Mouse (Mus musculus): ENCODE results near the gene Kcnip2.

Gene Kcnip2

DNA sequence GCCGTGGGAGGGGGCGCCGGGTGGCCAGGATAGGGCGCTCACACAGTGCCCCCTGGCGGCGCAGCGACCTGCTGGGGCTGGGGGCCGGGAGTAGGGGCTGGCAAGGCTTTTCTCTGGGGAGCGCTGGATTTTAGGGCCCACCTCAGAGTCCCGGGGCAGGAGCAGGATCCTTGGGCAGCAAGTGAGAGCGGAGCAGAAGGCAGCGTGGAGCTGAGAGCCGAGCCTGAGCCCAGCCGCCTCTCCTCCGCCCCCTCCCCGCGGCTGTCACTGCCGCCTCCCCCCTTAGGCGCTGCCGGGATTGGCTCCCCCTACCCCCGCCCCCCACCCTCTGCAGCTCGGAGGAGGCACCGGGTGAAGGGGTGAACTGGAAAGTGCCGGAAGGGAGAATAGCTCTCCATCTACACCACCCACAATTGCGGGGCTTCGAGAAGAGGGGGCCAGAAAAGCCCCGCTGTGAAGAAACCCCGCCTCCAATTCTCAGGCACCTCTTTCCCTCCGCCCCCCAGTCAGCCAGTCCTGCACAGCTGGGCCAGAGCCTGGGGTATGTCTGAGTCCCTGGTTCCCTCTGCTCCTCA, at the start of gene Kcnip2:
Kcnip2 (minus strand) TSS at position 231 of the 575 bp plus-strand sequence.
- ATAC-seq (ENCODE audit: insufficient number of reproducible peaks, low FRiP score, low TSS enrichment): no peak

DNA sequence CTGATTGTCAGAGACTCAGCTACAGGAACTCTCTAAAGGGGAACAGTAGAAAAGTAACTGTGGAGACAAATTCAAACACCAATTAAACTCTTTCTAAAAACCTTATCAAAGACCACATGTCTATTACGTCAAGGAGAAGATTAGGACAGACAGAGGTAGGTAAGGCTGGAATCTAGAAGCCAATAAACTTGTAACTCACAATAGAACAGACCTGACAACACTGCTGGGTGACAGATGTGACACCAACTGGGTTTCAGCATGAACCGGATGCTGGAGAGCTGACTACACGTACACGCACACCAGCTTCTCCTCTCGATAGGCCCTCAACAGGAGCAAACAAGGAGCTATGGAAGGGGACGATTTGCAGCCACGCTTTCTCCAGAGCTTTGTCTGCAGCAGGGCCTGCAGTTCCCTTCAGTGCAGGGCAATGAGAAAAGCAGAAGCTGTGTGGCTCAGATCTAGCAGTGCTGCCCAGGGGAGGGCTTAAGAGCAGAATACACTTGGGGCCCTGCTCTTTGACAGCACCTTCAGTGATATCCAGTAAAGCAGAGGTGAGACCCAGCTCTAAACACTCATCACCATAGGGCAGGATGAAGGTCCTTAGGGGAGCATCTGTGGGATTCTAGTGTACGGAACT, 39.5 kb upstream of the Kcnip2 start:
- ATAC-seq (ENCODE audit: insufficient number of reproducible peaks, low FRiP score, low TSS enrichment): no peak

DNA sequence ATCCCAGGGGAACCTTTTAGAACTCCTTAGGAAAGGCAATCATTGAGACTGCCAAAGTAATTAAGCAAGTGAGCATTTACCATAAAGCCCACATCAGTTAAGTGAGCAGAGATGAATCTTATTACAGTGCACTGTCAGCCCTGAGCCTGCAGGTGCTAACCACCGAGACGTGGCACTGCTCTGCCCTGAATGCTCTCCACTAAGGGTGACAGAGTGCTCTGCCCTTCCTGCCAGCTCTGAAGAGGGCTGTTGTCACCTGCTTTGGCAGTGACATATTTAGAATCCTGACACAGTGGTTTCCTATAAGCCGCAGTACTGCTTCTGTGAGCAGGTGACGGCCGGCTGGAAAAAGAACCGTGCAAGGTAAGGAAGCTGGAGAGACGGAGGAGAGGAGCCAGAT, 38.7 kb upstream of the Kcnip2 start:
- peak; percentile 10; the same call in 1 of the 2 replicates for ATAC-seq (ENCODE audit: insufficient number of reproducible peaks, low FRiP score, low TSS enrichment)

DNA sequence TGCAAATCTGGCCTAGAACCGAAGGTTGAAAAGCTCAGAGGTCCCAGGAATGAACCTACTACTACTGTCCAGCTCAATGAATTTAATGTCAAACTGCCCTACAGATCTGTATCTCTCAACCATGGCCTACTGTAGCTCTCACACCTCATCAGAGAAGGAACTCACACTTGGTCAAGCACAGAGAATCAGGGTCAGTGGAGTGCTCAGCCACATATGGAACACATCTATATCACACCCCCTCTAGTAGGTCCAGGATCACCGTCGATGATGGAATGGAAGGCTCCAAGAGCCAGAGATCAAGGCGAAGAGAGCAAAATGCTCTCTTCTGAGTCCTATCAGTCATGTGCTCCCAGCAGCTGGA, 31.9 kb upstream of the Kcnip2 start:
- ATAC-seq (ENCODE audit: insufficient number of reproducible peaks, low FRiP score, low TSS enrichment): no peak

DNA sequence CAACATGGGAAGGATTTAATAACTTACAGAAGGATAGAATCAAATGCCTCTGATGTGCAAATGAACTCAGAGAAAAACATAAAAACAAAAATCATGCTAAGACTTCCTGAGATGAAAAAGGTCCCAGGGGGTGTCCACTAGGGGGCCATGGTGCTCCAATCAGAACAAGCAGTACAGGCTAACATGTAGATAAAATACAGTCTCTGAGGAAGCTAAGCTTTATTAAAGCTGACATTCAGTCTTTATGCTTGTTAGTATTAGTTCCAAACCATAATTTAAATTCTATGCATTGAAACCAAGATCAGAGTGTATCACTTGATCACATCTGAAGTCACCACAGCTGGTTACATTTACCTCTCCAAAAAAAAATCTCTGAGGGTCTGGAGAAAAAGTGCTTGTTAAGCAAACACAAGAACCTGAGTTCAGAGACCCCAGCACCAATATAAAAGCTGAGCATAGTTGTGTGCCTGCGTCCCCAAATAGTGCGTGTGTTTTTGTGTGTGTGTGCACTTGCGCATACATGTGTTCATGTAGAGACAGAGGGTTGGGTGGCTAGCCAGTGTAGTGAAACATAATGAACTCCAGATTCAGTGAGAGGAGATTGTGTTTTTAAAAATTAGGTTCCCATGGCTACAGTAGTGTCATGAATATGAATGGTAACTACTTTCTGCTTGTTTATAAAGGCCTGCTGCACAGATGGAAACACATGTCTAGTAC, 31.3 kb upstream of the Kcnip2 start:
- ATAC-seq (ENCODE audit: insufficient number of reproducible peaks, low FRiP score, low TSS enrichment): no peak

DNA sequence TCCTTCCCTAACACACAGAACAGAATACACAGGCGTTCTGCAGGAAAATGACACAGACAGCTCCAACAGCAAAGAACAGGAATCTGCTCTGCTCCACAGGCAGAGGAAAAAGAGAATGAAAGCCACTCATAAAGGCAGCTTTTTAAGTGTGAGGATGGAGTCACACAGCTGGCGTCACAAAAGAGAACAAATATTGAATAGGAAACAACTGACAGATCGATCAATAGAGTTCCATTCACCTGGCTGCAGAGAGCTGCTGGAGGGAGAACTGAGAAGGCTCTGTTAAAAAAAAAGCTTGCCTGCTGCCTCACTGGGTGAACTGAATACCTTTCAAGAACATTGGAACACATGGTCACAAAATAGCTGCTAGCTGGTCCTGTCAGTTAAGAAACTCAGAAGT, 28.3 kb upstream of the Kcnip2 start:
- no peak for ATAC-seq (ENCODE audit: insufficient number of reproducible peaks, low FRiP score, low TSS enrichment)

DNA sequence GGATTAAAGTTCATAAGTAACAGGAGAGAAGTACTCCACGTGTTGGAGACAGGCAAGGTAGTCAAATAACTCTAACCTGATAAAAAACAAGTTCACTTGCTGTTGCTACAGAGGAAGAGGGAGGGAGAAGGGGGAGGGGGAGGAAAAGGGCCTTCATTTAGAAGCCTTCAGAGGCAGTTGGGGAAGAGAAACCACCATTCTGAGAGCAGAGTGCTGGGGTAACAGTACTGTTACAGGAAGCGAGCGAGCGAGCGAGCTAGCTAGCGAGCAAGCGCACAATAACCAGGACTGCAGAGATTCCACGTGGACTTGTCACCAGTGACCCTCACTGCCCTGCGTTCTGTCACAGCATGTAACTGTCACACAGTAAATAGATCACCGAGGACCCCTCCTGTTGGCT, 27.6 kb upstream of the Kcnip2 start:
- no peak for ATAC-seq (ENCODE audit: insufficient number of reproducible peaks, low FRiP score, low TSS enrichment)

DNA sequence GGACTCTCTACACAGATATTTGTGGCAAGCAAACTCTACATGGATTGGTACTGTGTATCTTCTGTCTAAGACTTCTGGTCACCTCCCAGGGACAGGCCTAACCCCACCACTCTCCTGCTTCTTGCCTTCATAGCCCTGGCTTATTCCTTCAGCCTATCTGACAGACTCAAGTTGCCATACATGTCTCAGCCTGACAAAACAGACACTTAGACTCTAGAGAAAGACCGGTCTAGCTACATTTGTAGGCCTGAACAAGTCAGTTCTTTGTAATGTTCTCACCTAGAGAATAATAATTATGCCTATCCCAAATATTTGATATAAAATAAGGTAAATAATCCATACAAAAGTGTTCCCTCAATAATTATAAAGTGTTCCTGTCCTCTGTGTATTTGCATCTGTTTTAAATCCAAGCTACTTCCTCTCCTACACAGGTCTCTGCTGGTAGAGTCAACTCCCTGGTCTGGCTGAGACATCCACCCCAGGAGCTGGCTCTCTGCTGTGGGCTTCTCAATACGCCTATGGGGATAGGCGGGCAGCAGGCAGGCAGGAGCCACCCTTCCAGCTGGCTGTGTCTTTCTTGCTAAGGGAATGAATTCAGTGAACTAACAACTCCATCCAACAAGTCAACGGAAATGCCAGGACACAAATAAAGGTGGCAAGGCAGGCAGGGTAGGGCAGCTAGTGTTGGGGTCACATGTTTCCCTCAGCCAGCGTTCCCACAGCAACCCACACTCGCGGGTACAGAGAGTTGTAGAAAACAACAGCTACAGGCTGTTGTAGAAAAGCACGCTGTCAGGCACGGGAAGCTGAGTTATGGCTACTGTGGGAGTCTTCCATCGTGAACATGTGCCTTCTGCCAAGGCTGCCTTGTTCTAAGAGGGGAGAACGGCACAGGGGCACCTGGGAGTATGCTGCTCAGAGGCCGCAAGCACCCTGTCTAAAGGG, 21.5 kb upstream of the Kcnip2 start:
- no peak for ATAC-seq (ENCODE audit: insufficient number of reproducible peaks, low FRiP score, low TSS enrichment)

DNA sequence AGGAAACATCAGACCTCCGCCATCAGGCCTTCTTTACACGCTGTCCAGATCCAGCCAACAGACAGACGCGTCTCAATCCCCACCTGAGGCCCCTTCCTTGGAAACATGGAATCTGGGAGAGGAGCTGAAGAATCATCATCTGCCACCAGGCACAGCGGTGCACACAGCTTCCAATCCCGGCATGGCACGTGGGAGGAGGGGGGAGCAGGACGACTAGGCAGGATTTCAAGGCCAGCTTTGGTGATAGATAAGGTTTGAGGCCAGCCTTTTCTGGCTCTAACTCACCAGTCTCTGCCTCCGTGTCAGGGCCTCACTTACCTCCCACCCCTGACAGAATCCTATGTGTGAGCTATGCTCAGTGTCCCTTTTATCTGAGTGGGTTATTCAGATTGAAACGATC, 19.6 kb upstream of the Kcnip2 start:
- ATAC-seq (ENCODE audit: insufficient number of reproducible peaks, low FRiP score, low TSS enrichment): no peak

DNA sequence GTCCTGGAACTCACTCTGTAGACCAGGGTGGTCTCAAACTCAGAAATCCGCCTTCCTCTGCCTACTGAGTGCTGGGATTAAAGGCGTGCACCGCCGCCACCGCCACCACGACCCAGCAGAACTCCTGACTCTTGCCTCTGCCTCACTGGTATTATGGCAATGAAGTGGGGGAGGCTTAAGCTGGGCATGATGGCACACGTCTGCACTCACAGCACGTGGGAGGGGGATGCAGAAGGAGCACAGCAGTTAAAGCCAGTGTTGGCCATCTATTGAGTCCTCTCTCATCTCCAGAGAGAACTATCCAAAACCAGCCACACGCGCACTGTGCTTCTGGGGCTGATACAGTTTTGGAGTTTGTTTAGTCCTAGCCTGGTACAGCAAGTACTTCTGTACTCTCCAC, 17.8 kb upstream of the Kcnip2 start:
- no peak for ATAC-seq (ENCODE audit: insufficient number of reproducible peaks, low FRiP score, low TSS enrichment)

DNA sequence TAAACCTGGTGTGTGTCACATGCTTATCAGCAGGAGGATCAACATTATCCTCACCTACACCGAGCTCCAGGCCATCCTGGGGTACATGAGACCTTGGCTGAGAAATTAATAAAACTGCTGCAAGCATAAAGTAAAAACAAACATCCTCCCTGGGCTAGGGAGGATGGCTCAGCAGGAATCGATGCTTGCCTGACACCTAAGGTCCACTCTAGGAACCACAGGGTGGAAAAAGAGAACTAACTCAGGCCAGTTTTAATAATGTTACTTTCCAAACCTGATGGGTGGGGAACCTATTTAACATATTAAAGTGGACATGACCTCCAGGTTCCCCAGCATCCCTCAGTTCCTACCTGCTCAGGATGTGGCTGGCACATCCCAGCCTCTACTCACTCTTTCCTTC, 14.8 kb upstream of the Kcnip2 start:
- ATAC-seq (ENCODE audit: insufficient number of reproducible peaks, low FRiP score, low TSS enrichment): no peak

DNA sequence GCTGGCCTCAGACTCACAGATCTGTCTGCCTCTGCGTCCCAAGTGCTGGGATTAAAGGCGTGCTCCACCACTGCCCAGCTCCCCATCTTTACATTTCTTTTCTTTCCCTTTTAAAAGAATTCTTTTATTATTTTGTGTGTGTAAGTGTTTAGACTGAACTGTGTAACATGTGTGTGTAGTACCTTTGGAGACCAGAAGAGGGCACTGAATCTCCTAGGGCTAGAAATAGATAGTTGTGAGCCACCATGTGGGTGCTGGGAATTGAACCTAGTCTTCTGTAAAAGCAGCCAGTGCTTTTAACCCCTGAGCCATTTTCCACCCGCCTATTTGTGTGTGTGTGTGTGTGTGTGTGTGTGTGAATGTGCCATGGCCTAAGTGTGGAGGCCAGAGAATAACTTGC, 11.9 kb upstream of the Kcnip2 start:
- no peak for ATAC-seq (ENCODE audit: insufficient number of reproducible peaks, low FRiP score, low TSS enrichment)

DNA sequence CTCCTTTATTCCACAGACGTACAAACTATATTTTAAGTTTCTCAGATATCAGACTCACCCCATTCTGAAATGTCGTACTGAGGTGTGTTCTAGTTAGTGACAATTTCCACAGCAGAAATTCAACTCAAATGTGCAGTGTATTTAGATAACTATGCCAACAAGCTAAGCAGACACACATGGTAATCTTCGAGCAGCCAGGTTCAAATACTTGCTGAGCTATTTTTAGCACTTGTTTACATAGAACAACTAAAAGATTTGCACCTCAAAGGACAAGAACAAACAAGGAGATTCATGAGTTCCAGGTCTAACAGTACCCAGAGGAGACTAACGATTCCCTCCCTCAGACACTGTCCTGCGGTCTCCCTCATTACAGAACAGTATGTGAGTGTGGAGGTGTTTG, 11.3 kb upstream of the Kcnip2 start:
- ATAC-seq (ENCODE audit: insufficient number of reproducible peaks, low FRiP score, low TSS enrichment): no peak

DNA sequence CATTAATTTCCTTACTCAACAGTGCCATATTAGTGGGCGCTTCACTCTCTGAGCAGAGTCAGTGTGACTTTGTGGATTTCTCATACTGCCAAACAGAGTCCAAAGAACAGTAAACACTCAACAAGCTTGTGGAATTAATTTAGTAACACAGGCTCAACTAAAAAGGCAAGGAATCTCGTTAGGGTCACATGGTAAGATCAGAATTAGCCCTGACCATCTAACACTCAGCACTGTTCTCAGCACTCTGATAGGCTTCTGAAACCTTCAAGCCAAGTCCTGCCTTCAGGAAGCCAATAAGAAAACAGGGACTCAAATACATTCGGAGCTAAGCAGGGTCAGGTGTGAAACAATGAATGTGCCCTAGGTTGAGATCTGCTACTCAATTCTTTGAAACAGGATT, 10.3 kb upstream of the Kcnip2 start:
- ATAC-seq (ENCODE audit: insufficient number of reproducible peaks, low FRiP score, low TSS enrichment): no peak

DNA sequence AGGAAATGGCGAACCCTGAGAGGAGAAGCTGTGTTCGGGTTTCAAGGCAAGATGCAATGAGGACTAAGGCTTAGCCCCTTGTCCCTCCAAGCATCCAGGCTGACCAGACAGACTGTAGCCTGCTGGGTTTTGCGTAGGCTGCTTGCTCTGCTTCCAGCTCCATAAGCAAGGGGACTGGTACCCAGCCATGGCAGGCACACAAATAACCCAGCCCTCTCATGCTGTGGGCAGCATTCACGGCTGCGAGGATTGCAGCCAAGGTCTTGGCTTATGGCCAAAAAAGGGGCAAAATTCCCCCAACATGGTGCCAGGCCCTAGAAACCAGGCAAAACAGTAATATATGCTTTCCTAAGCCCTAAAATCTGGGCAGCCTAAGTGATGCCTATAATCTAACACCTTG, 6.0 kb upstream of the Kcnip2 start:
- 0 out of 2 replicates have a peak, but pooled peaks have one; percentile 52 for ATAC-seq (ENCODE audit: insufficient number of reproducible peaks, low FRiP score, low TSS enrichment)

DNA sequence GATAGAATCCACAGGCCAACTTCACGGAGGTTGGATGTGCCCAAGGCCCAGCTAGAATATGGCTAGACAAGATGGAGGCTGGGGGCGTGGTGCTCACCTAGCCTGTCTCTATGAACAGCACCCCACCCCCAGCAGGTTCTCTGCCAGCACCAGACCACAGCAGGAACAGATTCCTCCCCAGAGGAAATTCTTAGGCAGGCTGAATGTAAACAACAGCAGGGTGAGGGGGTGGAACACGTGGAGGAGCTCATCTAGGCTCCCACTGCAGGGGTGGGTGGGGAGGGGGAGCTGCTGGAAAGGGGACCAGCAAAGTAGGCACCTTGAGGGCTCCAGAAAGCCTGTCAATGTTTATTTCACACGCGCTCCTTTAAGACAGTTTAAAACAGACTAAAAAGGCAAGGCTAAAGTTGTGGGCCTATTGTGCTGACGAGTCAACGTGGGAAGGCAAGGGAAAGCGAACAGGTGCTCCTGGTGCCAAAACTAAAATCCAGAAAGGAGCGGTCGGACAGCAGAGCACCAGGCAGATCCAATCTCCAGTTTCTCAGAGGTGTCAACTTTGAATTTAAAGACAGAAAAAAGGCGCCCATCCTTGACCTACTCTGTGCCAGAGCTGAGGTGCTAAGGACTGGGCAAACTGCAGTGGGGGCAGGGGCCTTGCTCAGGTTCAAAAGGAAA, 2.1 kb upstream of the Kcnip2 start:
- no peak for ATAC-seq (ENCODE audit: insufficient number of reproducible peaks, low FRiP score, low TSS enrichment)

DNA sequence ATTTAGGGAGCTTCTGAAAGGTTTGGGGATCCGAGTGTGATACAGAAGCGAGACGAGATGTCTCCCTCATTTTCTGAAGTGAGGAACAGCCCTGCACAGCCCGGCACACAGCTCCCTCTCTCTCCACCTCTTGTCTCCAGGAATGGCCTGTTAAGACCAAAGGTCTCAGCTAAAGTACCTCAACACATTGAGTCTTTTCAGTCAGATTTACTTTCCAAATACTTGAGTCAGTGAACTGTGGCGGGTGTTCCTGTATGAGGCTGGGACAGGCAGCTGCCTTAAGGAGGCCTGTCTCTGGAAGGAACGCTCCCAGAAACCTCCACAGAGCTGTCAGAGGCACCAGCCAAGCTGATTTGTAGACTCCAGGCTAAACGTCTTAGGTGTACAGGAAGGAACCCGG, 866 bp upstream of the Kcnip2 start:
- ATAC-seq (ENCODE audit: insufficient number of reproducible peaks, low FRiP score, low TSS enrichment): no peak

DNA sequence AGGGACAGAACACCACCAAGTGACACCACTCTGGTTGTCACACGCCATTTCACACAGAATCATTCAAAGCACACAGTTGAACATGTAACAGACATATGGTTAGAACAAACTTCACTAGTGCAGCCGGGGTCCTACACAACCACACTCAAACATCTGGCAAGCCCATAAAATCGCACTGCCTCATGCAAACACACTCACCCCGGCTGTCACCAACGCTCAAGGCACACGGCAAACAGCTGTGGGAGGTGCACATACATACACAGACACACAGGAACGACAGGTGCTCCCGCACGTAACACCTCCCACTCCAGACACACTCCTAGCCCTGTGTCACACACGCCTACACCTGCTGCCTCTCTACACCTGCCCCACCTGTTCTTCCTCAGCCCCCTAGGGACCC, 691 bp downstream of the Kcnip2 start:
- no peak for ATAC-seq (ENCODE audit: insufficient number of reproducible peaks, low FRiP score, low TSS enrichment)

DNA sequence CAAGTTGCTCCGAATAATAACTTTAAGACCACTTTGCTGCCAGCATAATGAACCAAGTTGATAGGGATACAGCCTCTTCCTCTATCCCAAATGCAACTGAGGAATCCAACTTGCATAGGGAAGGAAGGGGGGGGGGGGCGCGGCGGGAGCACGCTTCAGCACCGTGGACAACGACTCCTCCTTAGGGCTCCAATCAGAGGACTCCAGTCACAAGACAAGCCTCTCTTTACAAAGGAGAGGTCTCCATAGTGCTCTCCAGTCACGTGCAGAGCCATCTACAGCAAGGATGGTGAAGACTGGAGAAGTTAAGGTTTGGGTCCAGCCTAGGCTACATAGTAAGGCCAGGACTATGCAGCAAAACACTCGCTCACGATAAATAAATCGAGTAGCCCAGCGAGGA, 2.1 kb downstream of the Kcnip2 start:
- no peak for ATAC-seq (ENCODE audit: insufficient number of reproducible peaks, low FRiP score, low TSS enrichment)

DNA sequence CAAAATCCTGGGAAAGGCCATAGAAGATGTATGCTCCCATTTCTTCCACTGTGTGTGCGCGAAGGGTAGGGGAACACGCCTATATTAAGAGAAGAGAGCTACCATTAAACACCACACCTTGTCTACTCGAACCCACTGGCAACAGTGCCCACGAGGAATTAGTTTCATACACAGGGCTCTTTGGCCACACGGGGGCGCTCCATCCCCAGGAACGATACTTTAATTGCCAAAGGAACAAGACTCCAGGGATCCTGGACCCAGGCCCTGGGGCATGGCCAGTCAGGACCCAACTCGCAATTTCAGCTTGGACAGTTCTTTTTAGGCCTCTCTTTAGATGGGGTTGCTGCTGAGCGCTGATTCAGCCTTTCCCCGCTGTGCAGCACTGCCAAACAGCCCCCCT, 2.6 kb downstream of the Kcnip2 start:
- ATAC-seq (ENCODE audit: insufficient number of reproducible peaks, low FRiP score, low TSS enrichment): no peak
